Comparison of ENCODE assay signal across 15 mouse cellular contexts in the genomic region with DNA sequence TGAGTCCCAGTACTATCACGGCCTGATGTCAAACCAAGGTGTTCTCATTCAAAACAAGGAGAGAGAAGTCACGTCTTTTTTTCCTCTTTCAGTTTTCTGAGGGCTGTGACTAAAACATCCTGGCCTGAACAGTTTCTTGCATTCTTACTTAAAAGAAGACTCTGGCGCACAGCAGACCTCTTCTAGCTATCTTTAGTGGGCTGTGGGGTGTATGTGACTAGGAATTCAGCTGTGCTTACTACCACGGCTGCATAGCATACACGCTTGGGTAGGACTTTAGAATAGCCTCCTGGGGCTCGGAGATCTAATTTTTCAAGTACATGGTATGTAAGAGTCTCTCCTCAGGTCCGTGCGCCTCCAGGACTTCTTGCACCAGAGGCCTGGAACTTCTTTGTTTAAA. TPM values are rescaled to one million over a fixed set of nuclear protein-coding genes. Genes with fewer than 3 reads are reported as not detected.
DNase-seq lines count a peak whose midpoint lies in the region; ATAC-seq and TF ChIP-seq lines count a peak whose summit lies in the region.
"Had no signal": no experiment of that assay in that cellular context is flagged by ENCODE, and none has a peak within 500 bp of the region (broad histone marks: within the 10 kb centered on the region; RNA-seq: fewer than 3 reads in every experiment).

No protein-coding gene starts in this region.

- peak overlapping the region; percentile 21; the same call in 1 of the 2 replicates for H3K27ac ChIP-seq in heart, embryonic 15.5 days
- H3K27ac ChIP-seq in lung, embryonic 15.5 days = peak overlapping the region; percentile 38
- peak overlapping the region; percentile 51 for H3K27ac ChIP-seq in intestine, embryonic 15.5 days
- H3K27ac ChIP-seq in stomach, postnatal 0 days (replicated peaks) = peak overlapping the region; percentile 78
- H3K27ac ChIP-seq: hindbrain, embryonic 12.5 days; liver, embryonic 14.5 days; neural tube, embryonic 13.5 days had no signal

- H3K27me3 ChIP-seq in heart, embryonic 15.5 days = no peaks in the 10 kb centered on the region
- H3K27me3 ChIP-seq in lung, embryonic 15.5 days = no peaks in the 10 kb centered on the region
- H3K27me3 ChIP-seq in intestine, embryonic 15.5 days (replicated peaks) = no peaks in the 10 kb centered on the region
- no peaks in the 10 kb centered on the region for H3K27me3 ChIP-seq in stomach, postnatal 0 days (ENCODE audit: control insufficient read depth, insufficient read depth, low read length)
- H3K27me3 ChIP-seq: hindbrain, embryonic 12.5 days; megakaryocyte, embryonic 14.5 days; neural tube, embryonic 13.5 days had no signal

- DNase-seq in heart, postnatal 14 days = no peak
- no peak for DNase-seq in lung, postnatal 4 days
- DNase-seq in stomach, postnatal 0 days (ENCODE audit: low spot score) = no peak
- no peak for DNase-seq in ovary, postnatal 10 days (ENCODE audit: low spot score)
- DNase-seq: cerebellum, adult 18-20 months; kidney, adult 18-20 months; layer of hippocampus, adult 9-11 months had no signal

- no peaks in the 10 kb centered on the region; the same call in 1 of the 2 replicates for H3K36me3 ChIP-seq in heart, embryonic 15.5 days
- no peaks in the 10 kb centered on the region for H3K36me3 ChIP-seq in lung, embryonic 15.5 days
- H3K36me3 ChIP-seq in intestine, embryonic 15.5 days = 0 out of 2 replicates have a peak, but pooled peaks cover 5% of the 10 kb centered on the region
- H3K36me3 ChIP-seq in stomach, postnatal 0 days (ENCODE audit: control insufficient read depth, insufficient read depth, low read length) = no peaks in the 10 kb centered on the region
- H3K36me3 ChIP-seq: hindbrain, embryonic 12.5 days; neural tube, embryonic 13.5 days had no signal

- peaks cover 40% of the 10 kb centered on the region for H3K4me1 ChIP-seq in heart, embryonic 15.5 days (replicated peaks)
- H3K4me1 ChIP-seq in lung, embryonic 15.5 days = peaks cover 30% of the 10 kb centered on the region
- peaks cover 43% of the 10 kb centered on the region for H3K4me1 ChIP-seq in intestine, embryonic 15.5 days (replicated peaks)
- peaks cover 10% of the 10 kb centered on the region for H3K4me1 ChIP-seq in stomach, postnatal 0 days (replicated peaks; ENCODE audit: control insufficient read depth, insufficient read depth)

- H3K9ac ChIP-seq in heart, embryonic 15.5 days = no peak overlapping the region
- no peak overlapping the region for H3K9ac ChIP-seq in lung, embryonic 15.5 days
- no peak overlapping the region for H3K9ac ChIP-seq in intestine, embryonic 15.5 days
- H3K9ac ChIP-seq in stomach, postnatal 0 days (ENCODE audit: low read length) = peak overlapping the region; percentile 8; the same call in 1 of the 2 replicates
- H3K9ac ChIP-seq: hindbrain, embryonic 12.5 days; liver, embryonic 14.5 days; neural tube, embryonic 13.5 days had no signal

- no peak for ATAC-seq in heart, embryonic 15.5 days (replicated peaks; ENCODE audit: insufficient number of reproducible peaks, insufficient read depth, low FRiP score, low read depth)
- no peak for ATAC-seq in lung, embryonic 15.5 days (ENCODE audit: borderline replicate concordance, extremely low read depth, low FRiP score, low TSS enrichment)
- no peak for ATAC-seq in intestine, embryonic 15.5 days
- no peak for ATAC-seq in stomach, postnatal 0 days (ENCODE audit: low FRiP score, low TSS enrichment)

- H3K4me3 ChIP-seq in heart, embryonic 15.5 days = no peak overlapping the region
- no peak overlapping the region for H3K4me3 ChIP-seq in lung, embryonic 15.5 days
- no peak overlapping the region for H3K4me3 ChIP-seq in intestine, embryonic 15.5 days (replicated peaks)
- no peak overlapping the region for H3K4me3 ChIP-seq in stomach, postnatal 0 days (ENCODE audit: low read depth, low read length)
- H3K4me3 ChIP-seq: erythroblast, embryonic 14.5 days; hindbrain, embryonic 12.5 days; megakaryocyte, embryonic 14.5 days; neural tube, embryonic 13.5 days had no signal

- no peaks in the 10 kb centered on the region for H3K9me3 ChIP-seq in heart, embryonic 15.5 days (replicated peaks)
- H3K9me3 ChIP-seq in lung, embryonic 15.5 days = no peaks in the 10 kb centered on the region
- no peaks in the 10 kb centered on the region for H3K9me3 ChIP-seq in intestine, embryonic 15.5 days
- H3K9me3 ChIP-seq in stomach, postnatal 0 days (ENCODE audit: control insufficient read depth, low read length) = no peaks in the 10 kb centered on the region
- H3K9me3 ChIP-seq: hindbrain, embryonic 12.5 days; neural tube, embryonic 13.5 days had no signal

- WGBS in heart, embryonic 15.5 days = 54% methylated on average over 8 of the region's 8 CpGs
- 46% methylated on average over 8 of the region's 8 CpGs for WGBS in lung, embryonic 15.5 days
- 48% methylated on average over 8 of the region's 8 CpGs for WGBS in intestine, embryonic 15.5 days
- WGBS in stomach, postnatal 0 days = 29% methylated on average over 8 of the region's 8 CpGs

- no peak for TF ChIP-seq CTCF in stomach, postnatal 0 days (IDR thresholded peaks at IDR 0.05; ENCODE audit: low read depth)

- intact Hi-C loops in heart, postnatal 14 days (cut with DNase I) = no loop called here

- no peak for TF ChIP-seq EP300 in stomach, postnatal 0 days (optimal IDR thresholded peaks at IDR 0.05)

- no peak overlapping the region for H3K4me2 ChIP-seq in heart, embryonic 15.5 days
- no peak overlapping the region for H3K4me2 ChIP-seq in lung, embryonic 15.5 days
- no peak overlapping the region for H3K4me2 ChIP-seq in intestine, embryonic 15.5 days (replicated peaks)
- peak overlapping the region; percentile 29 for H3K4me2 ChIP-seq in stomach, postnatal 0 days (replicated peaks; ENCODE audit: low read depth)
- H3K4me2 ChIP-seq: hindbrain, embryonic 12.5 days; neural tube, embryonic 13.5 days had no signal

RNA-seq across cellular contexts. Expression of a gene that starts 26.0 kb away (rescaled TPM):
- 4.6 and 5.3 TPM in 2 replicates for polyA plus RNA-seq in heart, embryonic 15.5 days (2015; fragmentation: Nextera tagmentation; extraction: Ambion mirVana)
- 10 to 100 TPM; 27.1 to 27.3 TPM for total RNA-seq in heart, postnatal 14 days (2021)
- 6.3 and 6.6 TPM in 2 replicates for polyA plus RNA-seq in lung, embryonic 15.5 days (2015; fragmentation: Nextera tagmentation; extraction: Ambion mirVana)
- 6.8 and 7.1 TPM in 2 replicates for polyA plus RNA-seq in intestine, embryonic 15.5 days (2015; fragmentation: Nextera tagmentation; extraction: Ambion mirVana)
- 3.5 and 3.6 TPM in 2 replicates for polyA plus RNA-seq in stomach, postnatal 0 days (2015; fragmentation: Nextera tagmentation; extraction: Ambion mirVana)

Comparison
In these comparisons a context has a peak if more than half of its experiments do, and no peak if none do; other contexts are left out.
1. H3K27ac ChIP-seq: peak in every context shown above with its lines; median percentile 78 in stomach, postnatal 0 days; 51 in intestine, embryonic 15.5 days; 38 in lung, embryonic 15.5 days; 21 in heart, embryonic 15.5 days.